Mouse (Mus musculus): ENCODE data around the gene Mapk8ip2.

The Mapk8ip2 gene

GRCm38 (mm10) chr15:89452906-89453864, 528 bp upstream of the Mapk8ip2 start:
- DNase-seq (ENCODE audit: low spot score) = peak; percentile 60

- DNase-seq (ENCODE audit: low spot score) = no peak
Observed at GRCm38 (mm10) chr15:89454857-89455256, 1.1 kb downstream of the Mapk8ip2 start.

DNA sequence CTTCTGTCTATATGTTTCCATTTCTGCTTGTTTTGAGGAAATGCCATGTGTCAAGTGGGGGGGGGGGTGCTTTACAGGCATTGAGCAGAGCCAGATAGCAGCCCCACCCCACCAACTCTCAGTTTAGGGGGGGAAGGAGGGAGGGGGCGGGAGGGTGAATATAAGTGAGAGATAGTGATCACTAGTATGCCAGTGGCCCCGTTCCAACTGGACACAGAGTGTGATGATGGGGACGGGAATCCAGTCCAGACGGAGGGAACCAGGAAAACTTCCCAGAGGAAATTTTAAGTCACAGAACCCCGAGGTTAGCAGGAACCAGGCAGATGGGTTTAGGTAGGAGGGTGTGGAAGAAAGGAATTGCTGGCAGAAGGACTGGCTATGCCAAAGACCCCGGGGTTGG, 1.9 kb downstream of the Mapk8ip2 start:
- DNase-seq (ENCODE audit: low spot score) = no peak

- no peak for DNase-seq (ENCODE audit: low spot score)
Observed at GRCm38 (mm10) chr15:89458942-89459341, 5.2 kb downstream of the Mapk8ip2 start.

DNA sequence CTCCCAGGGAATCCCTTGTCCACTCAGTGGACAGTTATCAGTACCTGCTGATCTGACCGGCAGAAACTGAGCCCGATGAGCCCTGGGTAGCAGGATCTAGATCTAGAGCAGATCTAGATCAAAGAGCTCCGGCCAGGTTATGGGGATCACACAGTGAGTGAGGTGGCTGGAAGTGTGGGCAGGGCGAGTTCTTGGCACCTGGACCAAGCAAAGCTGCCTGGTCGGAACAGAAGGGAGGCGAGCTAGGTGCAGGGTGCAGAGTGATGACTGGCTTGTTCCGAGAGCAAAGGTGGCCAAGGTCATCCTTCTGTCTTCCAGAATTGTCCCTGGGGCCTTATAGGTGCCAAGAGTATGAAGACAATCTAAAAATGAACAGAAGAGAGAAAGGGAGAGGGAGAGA, 6.1 kb downstream of the Mapk8ip2 start:
- no peak for DNase-seq (ENCODE audit: low spot score)

DNA sequence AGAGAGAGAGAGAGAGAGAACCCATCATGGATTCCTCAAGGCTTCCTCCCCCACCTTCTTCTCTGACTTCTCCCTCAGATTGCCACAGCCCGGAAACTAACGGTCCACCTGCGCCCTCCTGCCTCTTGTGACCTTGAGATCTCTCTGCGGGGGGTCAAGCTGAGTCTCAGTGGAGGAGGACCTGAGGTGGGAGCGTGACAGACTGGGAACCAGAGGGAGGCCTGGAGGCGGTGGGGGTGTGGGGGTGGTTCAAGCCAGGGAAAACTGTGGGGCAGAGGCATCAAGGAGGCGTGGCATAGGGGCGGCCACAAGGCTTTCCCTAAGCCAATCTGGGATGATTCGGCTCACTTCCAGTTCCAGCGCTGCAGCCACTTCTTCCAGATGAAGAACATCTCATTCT, 6.6 kb downstream of the Mapk8ip2 start:
- DNase-seq (ENCODE audit: low spot score) = no peak

DNA sequence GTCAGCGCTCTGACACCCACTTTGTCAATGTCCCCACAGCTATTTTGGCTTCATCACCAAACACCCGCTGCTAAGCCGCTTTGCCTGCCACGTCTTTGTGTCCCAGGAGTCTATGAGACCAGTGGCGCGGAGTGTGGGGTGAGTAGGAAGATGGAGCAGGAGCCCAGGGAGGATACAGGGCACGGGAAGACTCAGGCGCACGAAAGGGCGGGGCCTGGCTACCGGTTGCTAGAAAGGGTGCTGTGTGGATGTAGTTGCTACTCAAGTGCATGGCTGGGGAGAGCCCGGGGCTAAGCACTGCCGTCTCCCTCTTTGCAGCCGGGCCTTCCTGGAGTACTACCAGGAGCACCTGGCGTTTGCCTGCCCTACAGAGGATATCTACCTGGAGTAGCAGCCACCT, 7.6 kb downstream of the Mapk8ip2 start:
- DNase-seq (ENCODE audit: low spot score) = no peak

- DNase-seq (ENCODE audit: low spot score) = no peak
Observed at GRCm38 (mm10) chr15:89462176-89462575, 8.5 kb downstream of the Mapk8ip2 start.

DNA sequence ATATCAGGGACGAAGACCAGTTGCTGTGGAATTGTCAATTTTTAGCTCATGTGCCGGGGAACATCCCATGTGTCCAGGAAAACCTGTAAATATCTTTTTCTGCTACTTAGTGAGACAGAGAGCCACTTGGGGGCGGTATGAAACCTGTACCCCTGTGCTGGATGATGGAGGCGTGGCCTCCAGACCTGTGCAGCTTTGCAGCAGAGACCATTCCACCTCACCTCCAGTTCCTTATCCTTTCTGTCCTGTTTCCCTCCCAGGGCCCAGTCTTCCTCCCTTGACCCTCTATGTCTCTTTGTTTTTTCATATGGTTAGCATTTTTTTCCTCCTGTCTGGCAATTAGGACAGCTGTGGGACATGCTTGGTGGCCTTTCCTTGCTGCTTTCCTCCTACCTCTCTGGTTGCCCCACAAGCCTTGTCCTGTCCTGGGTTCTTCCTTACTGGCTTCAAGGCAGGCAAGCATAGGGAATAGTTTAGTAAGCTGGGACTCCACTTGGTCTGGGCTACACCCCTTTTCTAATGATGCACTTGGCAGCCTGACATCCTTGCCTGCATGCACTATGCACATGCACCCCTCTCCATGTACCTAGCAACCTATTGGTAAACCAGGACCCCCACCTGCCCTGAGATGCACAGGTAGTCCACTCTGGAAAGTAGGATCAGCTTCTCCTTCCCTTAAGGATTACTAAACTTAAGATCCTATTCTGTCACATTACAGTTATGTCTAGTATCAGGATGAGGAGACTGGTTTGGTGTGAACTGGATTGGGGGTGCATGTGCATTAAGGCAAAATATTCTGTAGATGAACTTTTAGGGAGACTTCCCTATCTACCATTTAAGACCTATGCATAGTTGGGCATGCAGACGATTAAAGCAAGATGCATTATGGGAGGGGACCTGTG, 9.9 kb downstream of the Mapk8ip2 start:
- no peak for DNase-seq (ENCODE audit: low spot score)

DNA sequence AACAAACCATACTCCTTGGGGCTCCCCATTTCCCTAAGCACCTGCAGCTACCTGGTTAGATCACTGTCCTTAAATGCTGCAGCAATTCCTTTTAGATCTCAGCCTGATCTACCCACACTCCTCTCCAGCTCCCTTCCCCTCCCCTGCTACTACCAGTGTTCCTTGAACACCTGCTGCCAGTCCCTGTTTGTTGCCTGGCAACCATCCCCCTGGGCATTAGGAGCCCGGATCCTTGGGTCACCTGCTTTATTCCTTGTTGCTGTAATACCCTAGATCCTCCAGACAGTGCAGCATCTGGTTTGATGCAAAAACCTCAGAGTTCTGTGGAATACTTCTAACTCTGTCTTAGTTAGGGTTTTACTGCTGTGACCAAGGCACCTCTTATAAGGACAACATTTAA, 11.3 kb downstream of the Mapk8ip2 start:
- no peak for DNase-seq (ENCODE audit: low spot score)

GRCm38 (mm10) chr15:89468577-89468976, 14.9 kb downstream of the Mapk8ip2 start:
- DNase-seq (ENCODE audit: low spot score) = no peak

DNA sequence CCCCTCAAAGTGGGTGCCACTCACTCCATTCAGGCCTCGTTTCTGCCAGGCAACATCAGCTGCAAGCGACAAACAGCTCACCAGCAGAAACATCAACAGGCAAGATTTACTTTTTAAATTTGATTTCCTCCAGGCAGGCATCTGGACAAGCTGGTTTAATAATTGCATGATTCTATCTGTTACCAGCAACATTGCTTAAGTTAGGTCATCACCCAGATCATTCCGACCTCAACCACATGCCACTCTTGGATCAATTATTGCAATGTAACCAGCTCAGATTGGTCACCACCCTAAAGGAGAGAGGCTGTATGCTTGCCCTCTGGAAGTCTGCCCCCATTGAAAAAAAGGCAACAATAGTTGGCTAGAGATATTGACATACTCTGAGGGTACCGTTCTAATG, 17.8 kb downstream of the Mapk8ip2 start:
- no peak for DNase-seq (ENCODE audit: low spot score)

DNA sequence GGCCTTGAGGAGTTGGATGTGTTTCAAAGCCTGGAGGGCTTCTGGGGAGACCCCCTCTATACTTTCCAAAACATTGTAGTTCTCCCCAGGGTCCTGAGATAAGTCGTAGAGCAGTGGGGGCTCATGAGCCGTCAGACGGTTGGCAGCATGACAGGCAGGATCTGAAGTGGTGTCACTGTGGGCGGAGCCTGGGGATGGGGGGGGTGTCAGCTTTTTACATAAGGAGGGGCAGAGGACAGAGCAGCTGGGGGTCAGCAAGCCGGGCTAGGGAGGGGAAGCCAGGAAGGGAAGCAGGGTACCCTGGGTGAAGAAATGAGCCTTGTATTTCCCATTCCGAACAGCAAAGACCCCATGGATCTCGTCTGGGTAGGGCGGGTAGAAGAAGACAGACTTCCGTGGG, 19.7 kb downstream of the Mapk8ip2 start:
- DNase-seq (ENCODE audit: low spot score) = no peak

DNA sequence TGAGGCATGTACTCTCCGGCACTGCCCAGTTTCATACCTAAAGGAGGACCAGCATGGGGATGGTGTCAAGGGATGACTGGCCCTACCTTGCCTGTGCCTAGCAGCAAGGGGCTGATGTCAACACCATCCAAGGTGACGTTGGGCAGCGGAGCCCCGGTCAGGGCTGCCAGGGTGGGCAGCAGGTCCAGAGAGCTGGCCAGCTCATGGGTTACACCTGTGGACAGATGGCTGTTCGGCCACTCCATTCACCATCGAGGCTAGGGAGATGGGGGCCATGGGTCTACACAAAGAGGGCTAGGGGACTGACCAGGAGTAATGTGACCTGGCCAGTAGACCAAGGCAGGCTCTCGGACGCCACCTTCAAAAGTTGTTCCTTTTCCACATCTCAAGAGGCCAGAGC, 20.2 kb downstream of the Mapk8ip2 start:
- DNase-seq (ENCODE audit: low spot score) = no peak

DNA sequence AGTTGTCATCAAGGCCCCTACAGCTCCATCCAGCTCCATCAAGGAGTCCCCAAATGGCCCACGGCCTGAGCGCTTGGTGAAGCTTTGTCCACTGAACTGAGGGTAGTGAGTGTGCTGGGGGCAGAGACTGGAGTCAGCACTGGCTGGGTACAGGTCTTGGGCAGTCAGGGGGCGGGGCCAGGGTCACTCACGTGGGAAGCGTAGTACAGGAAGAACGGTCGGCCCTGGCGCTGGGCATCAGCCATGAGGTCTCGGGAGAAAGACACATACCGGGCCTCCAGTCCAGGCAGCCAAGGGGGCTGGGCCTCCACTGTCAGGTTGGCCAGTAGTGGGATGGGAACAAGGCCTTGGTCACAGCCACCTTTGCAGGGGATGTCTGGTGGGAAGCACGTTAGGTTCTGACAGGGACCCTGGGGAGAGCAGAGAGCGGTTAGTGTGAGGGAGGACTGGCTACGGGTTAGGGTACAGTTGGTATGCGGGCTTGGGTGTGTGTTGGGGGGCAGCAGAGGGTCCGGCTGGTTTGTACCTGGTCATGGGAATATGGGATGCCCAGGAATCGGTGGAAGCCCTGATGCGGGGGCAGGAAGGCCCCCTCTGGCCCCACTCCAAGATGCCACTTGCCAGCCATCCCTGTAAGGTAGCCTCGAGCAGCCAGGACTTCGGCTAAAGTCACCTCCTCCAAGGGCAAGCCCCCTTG, 21.0 kb downstream of the Mapk8ip2 start:
- no peak for DNase-seq (ENCODE audit: low spot score)

- no peak for DNase-seq (ENCODE audit: low spot score)
Observed at GRCm38 (mm10) chr15:89475293-89475600, 21.5 kb downstream of the Mapk8ip2 start.

- DNase-seq (ENCODE audit: low spot score) = peak; percentile 90
Observed at GRCm38 (mm10) chr15:89475611-89476474, 22.1 kb downstream of the Mapk8ip2 start.

- DNase-seq (ENCODE audit: low spot score) = no peak
Observed at GRCm38 (mm10) chr15:89476475-89476815, 22.7 kb downstream of the Mapk8ip2 start.

GRCm38 (mm10) chr15:89477091-89477491, 23.4 kb downstream of the Mapk8ip2 start, which contains the start of gene Arsa:
Gene Arsa, minus strand, starts transcription at chr15:89477425.
- DNase-seq (ENCODE audit: low spot score) = no peak

DNA sequence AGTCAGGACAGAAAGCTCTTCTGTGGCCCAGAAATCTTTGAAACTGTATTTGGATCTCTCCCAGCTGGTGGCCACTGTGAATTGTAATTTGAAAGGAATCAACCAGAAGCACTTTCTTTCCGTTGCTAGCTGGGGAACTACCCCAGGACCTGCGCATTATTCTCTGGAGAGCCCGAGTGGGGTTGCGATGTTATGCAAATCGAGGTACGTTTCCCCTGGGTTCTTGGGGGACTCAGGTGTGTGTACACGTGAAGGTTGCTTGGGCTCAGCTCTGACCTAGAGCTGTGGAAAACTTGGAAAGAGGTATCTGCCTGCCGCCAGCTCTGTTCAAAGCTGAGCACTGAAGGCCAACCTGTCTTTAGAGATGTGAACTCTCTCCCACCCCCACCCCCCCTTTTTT, 24.1 kb downstream of the Mapk8ip2 start:
- no peak for DNase-seq (ENCODE audit: low spot score)

- DNase-seq (ENCODE audit: low spot score) = no peak
Observed at GRCm38 (mm10) chr15:89478622-89479021, 24.9 kb downstream of the Mapk8ip2 start.

GRCm38 (mm10) chr15:89480584-89480983, 26.9 kb downstream of the Mapk8ip2 start:
- DNase-seq (ENCODE audit: low spot score) = no peak
